Mouse (Mus musculus) forebrain, embryonic 15.5 days (tissue): ENCODE measurements around the gene Slc25a10. TPM values are rescaled to one million over a fixed set of nuclear protein-coding genes. Genes with fewer than 3 reads are reported as not detected.
A peak's percentile ranks its signal among the peaks of the same experiment; 100 is the strongest.

Experiments used
- ATAC-seq: fragments of 200-750 bp; cut with Nextera tagmentation; replicated peaks from 2 replicates; pipeline ENCODE4 v1.8.0; 2017; ENCODE audit warnings: mild to moderate bottlenecking, moderate TSS enrichment, moderate library complexity
- H3K27ac ChIP-seq: fragments of 300-500 bp; sonication (generic); replicated peaks from 2 replicates; pipeline ENCODE4 v1.5.1; 2015; ENCODE audit warnings: mild to moderate bottlenecking, inconsistent platforms
- H3K27me3 ChIP-seq: fragments of 300-500 bp; sonication (generic); 2 replicates; pipeline ENCODE4 v1.6.1; 2015; ENCODE audit warnings: inconsistent platforms
- H3K36me3 ChIP-seq: fragments of 300-500 bp; sonication (generic); 2 replicates; pipeline ENCODE4 v1.6.1; 2015; ENCODE audit warnings: mild to moderate bottlenecking, inconsistent platforms
- H3K4me1 ChIP-seq: fragments of 300-500 bp; sonication (generic); 2 replicates; pipeline ENCODE4 v1.6.1; 2015; ENCODE audit warnings: inconsistent platforms
- H3K4me2 ChIP-seq: fragments of 300-500 bp; sonication (generic); replicated peaks from 2 replicates; pipeline ENCODE4 v1.6.1; 2015; ENCODE audit warnings: mild to moderate bottlenecking, inconsistent platforms
- H3K4me3 ChIP-seq: fragments of 300-500 bp; sonication (generic); 2 replicates; pipeline ENCODE4 v1.5.1; 2015; ENCODE audit warnings: mild to moderate bottlenecking, inconsistent platforms
- H3K9ac ChIP-seq: fragments of 300-500 bp; sonication (generic); replicated peaks from 2 replicates; pipeline ENCODE4 v1.6.1; 2015; ENCODE audit warnings: mild to moderate bottlenecking, inconsistent platforms
- H3K9me3 ChIP-seq: fragments of 300-500 bp; sonication (generic); 2 replicates; pipeline ENCODE4 v1.6.1; 2016; ENCODE audit warnings: inconsistent platforms
- WGBS: fragments of 180-500 bp; shearing (Covaris S2); methylation state at CpG from one replicate; pipeline ENCODE4 v1.1.7; 2015; ENCODE audit warnings: mixed read lengths; 5-methylcytosine and 5-hydroxymethylcytosine counted together
- polyA plus RNA-seq: library from polyadenylated mRNA; unstranded; fragments of >200 nt; fragmentation: Nextera tagmentation; extraction: Ambion mirVana; gene quantifications from 2 replicates; pipeline ENCODE4 v1.2.1, GENCODE M21; 2015

Slc25a10 gene
- polyA plus RNA-seq, 1 experiment from 2014 or later: 27.0 TPM

GRCm38 (mm10) chr11:120488516-120488915, 3.1 kb upstream of the Slc25a10 start:
- Histone ChIP-seq H3K27me3 (no peaks in the 10 kb centered on the region), H3K4me2 (no peak overlapping the region), H3K9me3 (no peaks in the 10 kb centered on the region), H3K4me3 (no peak overlapping the region), H3K36me3 (peaks cover 24% of the 10 kb centered on the region), H3K9ac (no peak overlapping the region), H3K4me1 (peaks cover 46% of the 10 kb centered on the region), H3K27ac (no peak overlapping the region)
- 80% methylated on average over 4 of the region's 4 CpGs for WGBS
- ATAC-seq: no peak

- H3K4me1 ChIP-seq: peaks cover 43% of the 10 kb centered on the region
- 0 out of 2 replicates have a peak, but pooled peaks have one; percentile 6 for ATAC-seq
- no peaks in the 10 kb centered on the region for H3K27me3 ChIP-seq
- no peak overlapping the region for H3K4me3 ChIP-seq
- peak overlapping the region; percentile 41 for H3K27ac ChIP-seq
- peaks cover 24% of the 10 kb centered on the region for H3K36me3 ChIP-seq
- H3K9me3 ChIP-seq: no peaks in the 10 kb centered on the region
- H3K9ac ChIP-seq: no peak overlapping the region
- WGBS: 57% methylated on average over 4 of the region's 4 CpGs
- H3K4me2 ChIP-seq: no peak overlapping the region
These were observed 2.4 kb upstream of the Slc25a10 start for GRCm38 (mm10) chr11:120489054-120489761.

- Histone ChIP-seq H3K36me3 (peaks cover 30% of the 10 kb centered on the region), H3K9ac (peak overlapping the region; percentile 78; the same call in 1 of the 2 replicates), H3K4me3 (no peak overlapping the region), H3K27me3 (no peaks in the 10 kb centered on the region), H3K9me3 (no peaks in the 10 kb centered on the region), H3K4me1 (peaks cover 37% of the 10 kb centered on the region), H3K27ac (0 out of 2 replicates have a peak overlapping the region, but pooled peaks have one; percentile 76), H3K4me2 (peak overlapping the region; percentile 97)
- WGBS: 34% methylated on average over 4 of the region's 4 CpGs
- ATAC-seq: no peak
These were observed 1.2 kb upstream of the Slc25a10 start for GRCm38 (mm10) chr11:120490291-120491046.

GRCm38 (mm10) chr11:120492024-120492877, 611 bp downstream of the Slc25a10 start:
- peak; percentile 64 for ATAC-seq
- Histone ChIP-seq H3K36me3 (peaks cover 34% of the 10 kb centered on the region), H3K4me3 (peak overlapping the region; percentile 80), H3K9ac (peak overlapping the region; percentile 78), H3K4me2 (peak overlapping the region; percentile 97), H3K27ac (peak overlapping the region; percentile 76), H3K4me1 (peaks cover 31% of the 10 kb centered on the region), H3K9me3 (no peaks in the 10 kb centered on the region), H3K27me3 (no peaks in the 10 kb centered on the region)
- under 1% methylated on average over 48 of the region's 48 CpGs for WGBS

- Histone ChIP-seq H3K4me2 (peak overlapping the region; percentile 97), H3K4me1 (peaks cover 31% of the 10 kb centered on the region), H3K9me3 (no peaks in the 10 kb centered on the region), H3K4me3 (peak overlapping the region; percentile 80), H3K36me3 (peaks cover 28% of the 10 kb centered on the region), H3K27me3 (no peaks in the 10 kb centered on the region), H3K27ac (peak overlapping the region; percentile 42), H3K9ac (peak overlapping the region; percentile 78)
- WGBS: 18% methylated on average over 3 of the region's 3 CpGs
- no peak for ATAC-seq
These were observed 1.2 kb downstream of the Slc25a10 start for GRCm38 (mm10) chr11:120492878-120493203.

- peak overlapping the region; percentile 97 for H3K4me2 ChIP-seq
- peaks cover 24% of the 10 kb centered on the region for H3K36me3 ChIP-seq
These were observed 1.7 kb downstream of the Slc25a10 start for GRCm38 (mm10) chr11:120493351-120493750.

GRCm38 (mm10) chr11:120493911-120494310, 2.3 kb downstream of the Slc25a10 start:
- Histone ChIP-seq H3K4me2 (0 out of 2 replicates have a peak overlapping the region, but pooled peaks have one; percentile 97), H3K4me1 (peaks cover 31% of the 10 kb centered on the region)

More at GRCm38 (mm10) chr11:120493351-120493750, 1.7 kb downstream of the Slc25a10 start:
- Histone ChIP-seq H3K4me1 (peaks cover 31% of the 10 kb centered on the region), H3K27ac (peak overlapping the region; percentile 42), H3K27me3 (no peaks in the 10 kb centered on the region), H3K9ac (peak overlapping the region; percentile 78; the same call in 1 of the 2 replicates), H3K9me3 (no peaks in the 10 kb centered on the region), H3K4me3 (peak overlapping the region; percentile 80)
- ATAC-seq: no peak
- 40% methylated on average over 3 of the region's 3 CpGs for WGBS

GRCm38 (mm10) chr11:120497436-120497835, 5.8 kb downstream of the Slc25a10 start:
- H3K9me3 ChIP-seq: no peaks in the 10 kb centered on the region
- H3K27me3 ChIP-seq: no peaks in the 10 kb centered on the region
- H3K9ac ChIP-seq: no peak overlapping the region
- H3K27ac ChIP-seq: no peak overlapping the region
- H3K4me1 ChIP-seq: peaks cover 15% of the 10 kb centered on the region
- no peak for ATAC-seq
- no peak overlapping the region for H3K4me2 ChIP-seq
- 91% methylated on average over 3 of the region's 3 CpGs for WGBS
- no peak overlapping the region for H3K4me3 ChIP-seq
- H3K36me3 ChIP-seq: peaks cover 21% of the 10 kb centered on the region

More at GRCm38 (mm10) chr11:120493911-120494310, 2.3 kb downstream of the Slc25a10 start:
- WGBS: 91% methylated on average over 3 of the region's 3 CpGs
- ATAC-seq: no peak
- H3K4me3 ChIP-seq: no peak overlapping the region; the same call in 1 of the 2 replicates
- no peak overlapping the region for H3K27ac ChIP-seq
- H3K36me3 ChIP-seq: peaks cover 21% of the 10 kb centered on the region
- H3K9ac ChIP-seq: no peak overlapping the region
- no peaks in the 10 kb centered on the region for H3K9me3 ChIP-seq
- H3K27me3 ChIP-seq: no peaks in the 10 kb centered on the region

GRCm38 (mm10) chr11:120498226-120498625, 6.6 kb downstream of the Slc25a10 start:
- Histone ChIP-seq H3K27me3 (no peaks in the 10 kb centered on the region), H3K9ac (no peak overlapping the region), H3K27ac (no peak overlapping the region), H3K4me1 (peaks cover 7% of the 10 kb centered on the region), H3K4me2 (no peak overlapping the region), H3K36me3 (peaks cover 21% of the 10 kb centered on the region), H3K4me3 (no peak overlapping the region), H3K9me3 (no peaks in the 10 kb centered on the region)
- no peak for ATAC-seq
- WGBS: 93% methylated on average over 12 of the region's 12 CpGs

- Histone ChIP-seq H3K27ac (no peak overlapping the region), H3K27me3 (no peaks in the 10 kb centered on the region), H3K9ac (no peak overlapping the region), H3K4me3 (no peak overlapping the region), H3K4me2 (no peak overlapping the region), H3K9me3 (no peaks in the 10 kb centered on the region), H3K4me1 (no peaks in the 10 kb centered on the region), H3K36me3 (peaks cover 21% of the 10 kb centered on the region)
- 93% methylated on average over 5 of the region's 5 CpGs for WGBS
- no peak for ATAC-seq
These were observed 7.3 kb downstream of the Slc25a10 start for GRCm38 (mm10) chr11:120498891-120499290.

- 83% methylated on average over 6 of the region's 6 CpGs for WGBS
- H3K4me2 ChIP-seq: no peak overlapping the region
- no peak overlapping the region for H3K4me3 ChIP-seq
- H3K36me3 ChIP-seq: peaks cover 20% of the 10 kb centered on the region
- H3K9ac ChIP-seq: no peak overlapping the region
- H3K4me1 ChIP-seq: no peaks in the 10 kb centered on the region
- no peaks in the 10 kb centered on the region for H3K9me3 ChIP-seq
- no peak for ATAC-seq
- H3K27me3 ChIP-seq: no peaks in the 10 kb centered on the region
- H3K27ac ChIP-seq: no peak overlapping the region
These were observed 8.3 kb downstream of the Slc25a10 start for GRCm38 (mm10) chr11:120499894-120500293.
